Mouse (Mus musculus): Measurements from ENCODE around the gene Ifit1bl2. TPM values are rescaled to one million over a fixed set of nuclear protein-coding genes. Genes with fewer than 3 reads are reported as not detected.
A peak's percentile ranks its signal among the peaks of the same experiment; 100 is the strongest.
"Not testable (repeated sequence)": the region's sequence is repeated elsewhere in the genome, so short reads cannot be mapped to it uniquely, and the experiment has no call there.

Ifit1bl2 gene
- total and polyA plus RNA-seq, 2 experiments from 2014 or later: 0.07 to 0.38 TPM

- not testable (repeated sequence) for ATAC-seq (ENCODE audit: low FRiP score); H3K9ac ChIP-seq (replicated peaks; ENCODE audit: low read length, poor library complexity, severe bottlenecking); H3K4me1 ChIP-seq (ENCODE audit: insufficient read depth, low read length); H3K27me3 ChIP-seq (ENCODE audit: insufficient read depth, low read length); H3K27ac ChIP-seq (ENCODE audit: low read depth, low read length); H3K36me3 ChIP-seq (ENCODE audit: insufficient read depth, low read length); DNase-seq (ENCODE audit: low spot score); H3K4me2 ChIP-seq (ENCODE audit: low read depth, low read length, poor library complexity, severe bottlenecking); H3K4me3 ChIP-seq (ENCODE audit: low read depth, low read length); H3K9me3 ChIP-seq (ENCODE audit: low read length)
- TF ChIP-seq CTCF (IDR thresholded peaks at IDR 0.05): peak; percentile 48
- 75% methylated on average over 5 of the region's 5 CpGs for WGBS
Measured at GRCm38 (mm10) chr19:34585740-34586458, 54.6 kb downstream of the Ifit1bl2 start.

DNA sequence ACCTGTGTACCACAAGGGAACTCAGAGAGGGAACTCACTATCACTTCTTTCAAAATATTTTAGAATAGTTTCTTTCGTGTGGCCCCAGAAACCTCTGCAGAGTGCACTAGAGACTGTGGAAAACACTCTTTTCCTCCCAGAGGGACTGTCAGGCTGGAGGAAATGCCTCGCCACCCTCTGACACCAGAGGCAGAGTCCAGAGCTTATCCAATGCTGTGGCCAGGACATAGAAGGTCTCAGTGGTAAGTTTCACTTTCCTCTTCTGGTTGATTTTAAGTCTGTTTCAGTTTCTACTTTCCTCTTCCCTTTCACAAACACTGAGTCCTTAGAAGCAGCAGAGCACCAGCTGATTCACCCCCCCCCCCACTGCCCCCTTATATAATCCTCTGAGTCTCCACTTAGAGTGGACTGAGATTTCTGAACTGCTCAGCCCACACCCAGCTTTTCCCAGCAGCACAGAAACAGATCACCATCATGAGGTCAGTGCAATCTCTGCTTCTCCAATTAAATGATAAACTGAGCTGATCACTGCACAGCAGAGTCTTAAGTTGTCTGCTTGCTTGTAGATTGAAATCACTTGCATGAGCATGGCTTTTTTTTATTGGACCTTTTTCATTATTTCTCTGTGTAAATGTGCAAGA, 57.3 kb downstream of the Ifit1bl2 start, which contains the start of gene Ifit3:
TSS of gene Ifit3 (plus strand) at position 406 of the 641 bp plus-strand sequence.
- not testable (repeated sequence) for DNase-seq (ENCODE audit: low spot score); H3K27me3 ChIP-seq (ENCODE audit: insufficient read depth, low read length); H3K36me3 ChIP-seq (ENCODE audit: insufficient read depth, low read length); H3K4me2 ChIP-seq (ENCODE audit: low read depth, low read length, poor library complexity, severe bottlenecking); H3K27ac ChIP-seq (ENCODE audit: low read depth, low read length); H3K9ac ChIP-seq (replicated peaks; ENCODE audit: low read length, poor library complexity, severe bottlenecking); H3K4me1 ChIP-seq (ENCODE audit: insufficient read depth, low read length); H3K9me3 ChIP-seq (ENCODE audit: low read length); H3K4me3 ChIP-seq (ENCODE audit: low read depth, low read length); ATAC-seq (ENCODE audit: low FRiP score)
- WGBS: 63% methylated on average over 2 of the region's 2 CpGs

- H3K36me3 ChIP-seq (ENCODE audit: insufficient read depth, low read length); H3K4me2 ChIP-seq (ENCODE audit: low read depth, low read length, poor library complexity, severe bottlenecking); H3K27ac ChIP-seq (ENCODE audit: low read depth, low read length); H3K9me3 ChIP-seq (ENCODE audit: low read length); DNase-seq (ENCODE audit: low spot score); ATAC-seq (ENCODE audit: low FRiP score); H3K27me3 ChIP-seq (ENCODE audit: insufficient read depth, low read length); H3K4me1 ChIP-seq (ENCODE audit: insufficient read depth, low read length); H3K4me3 ChIP-seq (ENCODE audit: low read depth, low read length); H3K9ac ChIP-seq (replicated peaks; ENCODE audit: low read length, poor library complexity, severe bottlenecking): not testable (repeated sequence)
- 90% methylated on average over 2 of the region's 2 CpGs for WGBS
Measured at GRCm38 (mm10) chr19:34582696-34583095, 57.8 kb downstream of the Ifit1bl2 start.

GRCm38 (mm10) chr19:34577121-34577520, 63.4 kb downstream of the Ifit1bl2 start:
- 79% methylated on average over 1 of the region's 1 CpGs for WGBS

DNA sequence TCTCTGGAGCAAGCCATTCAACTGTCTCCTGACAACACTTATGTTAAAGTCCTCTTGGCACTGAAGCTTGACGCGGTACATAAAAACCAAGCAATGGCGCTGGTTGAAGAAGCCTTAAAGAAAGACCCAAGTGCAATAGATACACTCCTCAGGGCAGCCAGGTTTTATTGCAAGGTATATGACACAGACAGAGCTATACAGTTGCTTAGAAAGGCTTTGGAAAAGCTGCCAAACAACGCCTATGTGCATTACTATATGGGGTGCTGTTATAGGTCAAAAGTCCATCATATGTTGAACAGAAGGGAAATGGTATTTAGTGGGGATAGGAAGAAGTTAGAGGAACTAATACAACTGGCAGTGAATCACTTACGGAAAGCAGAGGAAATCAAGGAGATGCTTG, 66.9 kb downstream of the Ifit1bl2 start:
- Histone ChIP-seq H3K27me3 (ENCODE audit: insufficient read depth, low read length) (no peaks in the 10 kb centered on the region), H3K4me2 (ENCODE audit: low read depth, low read length, poor library complexity, severe bottlenecking) (no peak overlapping the region), H3K4me3 (ENCODE audit: low read depth, low read length) (no peak overlapping the region), H3K4me1 (ENCODE audit: insufficient read depth, low read length) (no peaks in the 10 kb centered on the region), H3K27ac (ENCODE audit: low read depth, low read length) (no peak overlapping the region), H3K36me3 (ENCODE audit: insufficient read depth, low read length) (0 out of 2 replicates have a peak, but pooled peaks cover 3% of the 10 kb centered on the region), H3K9me3 (ENCODE audit: low read length) (no peaks in the 10 kb centered on the region), H3K9ac (replicated peaks; ENCODE audit: low read length, poor library complexity, severe bottlenecking) (no peak overlapping the region)
- no peak for ATAC-seq (ENCODE audit: low FRiP score)
- TF ChIP-seq CTCF (IDR thresholded peaks at IDR 0.05): no peak
- no peak for DNase-seq (ENCODE audit: low spot score)
- 92% methylated on average over 5 of the region's 5 CpGs for WGBS

More at GRCm38 (mm10) chr19:34577121-34577520, 63.4 kb downstream of the Ifit1bl2 start:
- H3K4me1 ChIP-seq (ENCODE audit: insufficient read depth, low read length): no peaks in the 10 kb centered on the region
- H3K27ac ChIP-seq (ENCODE audit: low read depth, low read length): no peak overlapping the region
- no peak for TF ChIP-seq CTCF (IDR thresholded peaks at IDR 0.05)
- ATAC-seq (ENCODE audit: low FRiP score) (no peak), DNase-seq (ENCODE audit: low spot score) (no peak)
- H3K4me3 ChIP-seq (ENCODE audit: low read depth, low read length): no peak overlapping the region
- no peaks in the 10 kb centered on the region for H3K27me3 ChIP-seq (ENCODE audit: insufficient read depth, low read length)
- H3K36me3 ChIP-seq (ENCODE audit: insufficient read depth, low read length): 0 out of 2 replicates have a peak, but pooled peaks cover 3% of the 10 kb centered on the region
- no peak overlapping the region for H3K9ac ChIP-seq (replicated peaks; ENCODE audit: low read length, poor library complexity, severe bottlenecking)
- no peak overlapping the region for H3K4me2 ChIP-seq (ENCODE audit: low read depth, low read length, poor library complexity, severe bottlenecking)
- no peaks in the 10 kb centered on the region for H3K9me3 ChIP-seq (ENCODE audit: low read length)

DNA sequence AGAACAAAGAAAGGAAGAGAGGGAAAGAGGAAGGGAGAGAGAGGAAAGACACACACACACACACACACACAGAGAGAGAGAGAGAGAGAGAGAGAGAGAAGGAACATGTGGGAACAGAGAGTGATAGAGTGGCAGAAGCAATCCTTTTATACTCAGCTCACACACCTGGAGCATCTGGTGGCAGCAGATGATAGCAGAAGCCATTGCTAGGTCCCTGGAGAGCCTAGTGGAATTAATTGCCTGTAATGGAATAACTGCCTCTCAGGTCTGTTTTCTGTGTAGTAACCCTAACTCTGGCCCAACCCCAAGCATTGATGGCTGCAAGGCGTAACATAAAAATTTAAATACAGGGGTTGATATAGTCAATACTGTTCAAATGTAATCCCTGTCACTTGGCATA, 69.5 kb downstream of the Ifit1bl2 start:
- Histone ChIP-seq H3K27me3 (ENCODE audit: insufficient read depth, low read length) (no peaks in the 10 kb centered on the region), H3K27ac (ENCODE audit: low read depth, low read length) (no peak overlapping the region), H3K4me3 (ENCODE audit: low read depth, low read length) (no peak overlapping the region), H3K36me3 (ENCODE audit: insufficient read depth, low read length) (0 out of 2 replicates have a peak, but pooled peaks cover 3% of the 10 kb centered on the region), H3K4me2 (ENCODE audit: low read depth, low read length, poor library complexity, severe bottlenecking) (no peak overlapping the region), H3K9ac (replicated peaks; ENCODE audit: low read length, poor library complexity, severe bottlenecking) (no peak overlapping the region), H3K4me1 (ENCODE audit: insufficient read depth, low read length) (no peaks in the 10 kb centered on the region), H3K9me3 (ENCODE audit: low read length) (no peaks in the 10 kb centered on the region)
- no peak for ATAC-seq (ENCODE audit: low FRiP score)
- 91% methylated on average over 1 of the region's 1 CpGs for WGBS
- TF ChIP-seq CTCF (IDR thresholded peaks at IDR 0.05): no peak
- DNase-seq (ENCODE audit: low spot score): no peak
